Mouse (Mus musculus) naive thymus-derived CD4-positive, alpha-beta T cell, adult 5 months (primary cell): ENCODE data around the gene Rfxap. TPM values are rescaled to one million over a fixed set of nuclear protein-coding genes. Genes with fewer than 3 reads are reported as not detected.

Source experiments
- polyA plus RNA-seq: library from polyadenylated mRNA; unstranded; fragments of 100-300 nt; shearing (Covaris generic); gene quantifications from one replicate; pipeline ENCODE4 v1.2.1, GENCODE M21; 2017

Gene Rfxap
- polyA plus RNA-seq = 94.5 TPM

DNA sequence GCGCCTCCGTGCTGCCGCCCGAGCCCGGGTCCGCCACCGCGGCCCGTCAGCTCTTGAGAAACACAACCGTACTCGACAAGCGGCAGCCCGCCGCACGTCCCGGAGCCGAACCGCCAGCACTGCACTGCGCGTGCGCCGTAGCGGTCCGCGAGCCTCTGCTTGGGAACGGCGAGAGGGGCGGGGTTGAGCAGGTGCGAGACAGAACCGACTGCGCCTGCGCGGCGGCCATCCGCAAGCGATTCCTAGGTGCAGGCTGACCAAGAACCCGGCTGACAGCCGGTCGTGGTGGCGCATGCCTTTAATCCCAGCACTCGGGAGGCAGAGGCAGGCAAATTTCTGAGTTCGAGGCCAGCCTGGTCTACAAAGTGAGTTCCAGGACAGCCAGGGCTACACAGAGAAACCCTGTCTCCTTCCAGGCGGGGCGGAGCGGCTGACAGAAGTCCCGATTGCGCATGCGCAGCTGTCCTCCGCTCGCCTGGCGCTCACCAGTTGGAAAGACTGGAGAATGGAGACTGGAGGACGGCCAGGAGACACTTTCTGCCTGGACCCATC, at the start of gene Rfxap:
Gene Rfxap (minus strand): TSS at position 126 of the 552 bp plus-strand sequence.

DNA sequence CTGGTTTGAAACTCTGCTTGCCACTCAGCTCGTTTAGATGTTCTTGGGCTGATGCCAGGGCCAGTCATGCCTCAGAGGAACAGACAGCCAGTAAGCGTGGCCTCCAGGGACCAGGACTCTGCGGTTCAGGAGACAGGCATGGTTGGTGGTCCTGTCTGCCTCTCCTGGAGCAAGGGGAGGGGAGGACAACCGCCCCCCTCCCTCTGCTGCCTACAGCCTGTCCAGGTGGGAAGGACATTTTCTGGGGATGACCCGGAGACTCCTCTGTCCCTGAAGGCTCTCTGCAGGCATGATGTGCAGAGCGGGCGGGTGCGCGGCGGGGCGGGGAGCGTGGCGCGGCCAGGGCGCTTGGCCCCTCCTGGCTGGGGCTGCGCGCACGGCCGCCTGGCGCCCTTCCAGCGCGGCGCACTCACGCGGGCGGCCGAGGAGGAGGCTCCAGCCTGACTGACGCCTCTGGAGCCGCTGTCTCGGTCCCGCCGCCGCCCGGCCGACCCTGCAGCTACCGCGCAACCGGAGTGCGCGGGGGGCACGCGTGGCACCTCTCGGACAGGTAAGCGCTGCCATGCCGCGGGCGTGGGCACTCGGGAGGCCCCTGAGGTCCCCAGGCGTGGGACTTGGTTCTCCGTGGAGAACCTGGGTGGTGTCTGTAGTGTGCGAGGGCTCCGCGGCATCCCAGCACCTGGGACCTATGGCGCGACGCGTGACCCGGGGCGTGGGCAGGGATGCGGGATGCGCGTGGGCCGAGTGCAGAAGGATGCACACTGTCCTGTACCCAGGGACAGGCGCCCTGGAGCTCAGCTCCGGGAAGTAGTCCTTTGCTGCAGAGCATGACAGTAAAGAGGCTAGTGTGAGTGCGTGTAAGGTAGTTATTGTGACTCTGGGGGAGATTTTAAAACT, 52.2 kb downstream of the Rfxap start, which contains the start of gene Smad9:
Gene Smad9 (plus strand): TSS at position 438 of the 897 bp plus-strand sequence.

Other genes starting within 250 kb of the Rfxap start
- gene Supt20, start 115.0 kb downstream of the Rfxap start, polyA plus RNA-seq = 184 TPM
- not detected for gene Gm21958, start 93.4 kb downstream of the Rfxap start, polyA plus RNA-seq
- 120 TPM for gene Exosc8, start 72.4 kb downstream of the Rfxap start, polyA plus RNA-seq
- 51.3 TPM for gene Alg5, start 72.3 kb downstream of the Rfxap start, polyA plus RNA-seq
- not detected for gene Smad9, start 52.2 kb downstream of the Rfxap start, polyA plus RNA-seq
- not detected for gene Sertm1, start 108.1 kb upstream of the Rfxap start, polyA plus RNA-seq
- not detected for gene Ccna1, start 247.7 kb upstream of the Rfxap start, polyA plus RNA-seq